Mouse (Mus musculus): ENCODE data around the gene Cox6b1. TPM values are rescaled to one million over a fixed set of nuclear protein-coding genes. Genes with fewer than 3 reads are reported as not detected.

Cox6b1 gene
- polyA plus RNA-seq, 1 experiment from 2014 or later, result 961 TPM

GRCm38 (mm10) chr7:30613529-30614112 is 12.3 kb downstream of the Cox6b1 start:
- H3K4me1 ChIP-seq (ENCODE audit: control insufficient read depth, insufficient read depth, low read length), result peaks cover 6% of the 10 kb centered on the region
- H3K27ac ChIP-seq (ENCODE audit: low read depth, low read length), result no peak overlapping the region
- H3K9ac ChIP-seq (ENCODE audit: low read depth, low read length), result no peak overlapping the region
- no peak overlapping the region for H3K4me2 ChIP-seq (replicated peaks; ENCODE audit: low read depth, low read length)
- peaks cover 25% of the 10 kb centered on the region for H3K36me3 ChIP-seq (ENCODE audit: control insufficient read depth, insufficient read depth, low read length)
- H3K9me3 ChIP-seq (ENCODE audit: control insufficient read depth, low read length), result no peaks in the 10 kb centered on the region
- WGBS, result 25% methylated on average over 14 of the region's 14 CpGs
- ATAC-seq (ENCODE audit: low FRiP score, low TSS enrichment), result peak; percentile 61
- H3K27me3 ChIP-seq (ENCODE audit: control insufficient read depth, insufficient read depth, low read length), result no peaks in the 10 kb centered on the region
- no peak overlapping the region for H3K4me3 ChIP-seq (ENCODE audit: low read length)

GRCm38 (mm10) chr7:30612654-30613402 is 13.1 kb downstream of the Cox6b1 start, which contains the start of gene Upk1a:
Gene Upk1a, minus strand, starts transcription at chr7:30612847.
- Histone ChIP-seq H3K9me3 (ENCODE audit: control insufficient read depth, low read length) (no peaks in the 10 kb centered on the region), H3K36me3 (ENCODE audit: control insufficient read depth, insufficient read depth, low read length) (peaks cover 17% of the 10 kb centered on the region), H3K4me2 (replicated peaks; ENCODE audit: low read depth, low read length) (no peak within 1 kb of the TSS), H3K4me3 (ENCODE audit: low read length) (no peak within 1 kb of the TSS), H3K27ac (ENCODE audit: low read depth, low read length) (no peak within 1 kb of the TSS), H3K4me1 (ENCODE audit: control insufficient read depth, insufficient read depth, low read length) (peaks cover 6% of the 10 kb centered on the region), H3K27me3 (ENCODE audit: control insufficient read depth, insufficient read depth, low read length) (no peaks in the 10 kb centered on the region), H3K9ac (ENCODE audit: low read depth, low read length) (no peak within 1 kb of the TSS)
- ATAC-seq (ENCODE audit: low FRiP score, low TSS enrichment), result peak; percentile 54
- WGBS, result 32% methylated on average over 8 of the region's 8 CpGs

GRCm38 (mm10) chr7:30610043-30610442 is 15.9 kb downstream of the Cox6b1 start:
- H3K27ac ChIP-seq (ENCODE audit: low read depth, low read length), result no peak overlapping the region

GRCm38 (mm10) chr7:30608476-30608875 is 17.5 kb downstream of the Cox6b1 start:
- H3K9ac ChIP-seq (ENCODE audit: low read depth, low read length), result no peak overlapping the region
- WGBS, result 47% methylated on average over 16 of the region's 16 CpGs
- H3K4me3 ChIP-seq (ENCODE audit: low read length), result no peak overlapping the region
- ATAC-seq (ENCODE audit: low FRiP score, low TSS enrichment), result no peak
- H3K4me2 ChIP-seq (replicated peaks; ENCODE audit: low read depth, low read length), result no peak overlapping the region
- H3K27ac ChIP-seq (ENCODE audit: low read depth, low read length), result no peak overlapping the region
- no peaks in the 10 kb centered on the region for H3K9me3 ChIP-seq (ENCODE audit: control insufficient read depth, low read length)
- peaks cover 10% of the 10 kb centered on the region for H3K4me1 ChIP-seq (ENCODE audit: control insufficient read depth, insufficient read depth, low read length)
- no peaks in the 10 kb centered on the region for H3K27me3 ChIP-seq (ENCODE audit: control insufficient read depth, insufficient read depth, low read length)
- H3K36me3 ChIP-seq (ENCODE audit: control insufficient read depth, insufficient read depth, low read length), result no peaks in the 10 kb centered on the region

More at GRCm38 (mm10) chr7:30610043-30610442, 15.9 kb downstream of the Cox6b1 start:
- Histone ChIP-seq H3K4me1 (ENCODE audit: control insufficient read depth, insufficient read depth, low read length) (peaks cover 6% of the 10 kb centered on the region), H3K4me2 (replicated peaks; ENCODE audit: low read depth, low read length) (no peak overlapping the region), H3K27me3 (ENCODE audit: control insufficient read depth, insufficient read depth, low read length) (no peaks in the 10 kb centered on the region), H3K4me3 (ENCODE audit: low read length) (no peak overlapping the region), H3K9me3 (ENCODE audit: control insufficient read depth, low read length) (no peaks in the 10 kb centered on the region), H3K9ac (ENCODE audit: low read depth, low read length) (no peak overlapping the region), H3K36me3 (ENCODE audit: control insufficient read depth, insufficient read depth, low read length) (no peaks in the 10 kb centered on the region)
- ATAC-seq (ENCODE audit: low FRiP score, low TSS enrichment), result no peak
- WGBS, result 56% methylated on average over 7 of the region's 7 CpGs

- H3K9ac ChIP-seq (ENCODE audit: low read depth, low read length), result no peak overlapping the region
- H3K27ac ChIP-seq (ENCODE audit: low read depth, low read length), result no peak overlapping the region
- no peak overlapping the region for H3K4me2 ChIP-seq (replicated peaks; ENCODE audit: low read depth, low read length)
- H3K27me3 ChIP-seq (ENCODE audit: control insufficient read depth, insufficient read depth, low read length), result no peaks in the 10 kb centered on the region
- no peaks in the 10 kb centered on the region for H3K9me3 ChIP-seq (ENCODE audit: control insufficient read depth, low read length)
- peak; percentile 41; the same call in 1 of the 2 replicates for ATAC-seq (ENCODE audit: low FRiP score, low TSS enrichment)
- 28% methylated on average over 8 of the region's 8 CpGs for WGBS
- no peaks in the 10 kb centered on the region for H3K36me3 ChIP-seq (ENCODE audit: control insufficient read depth, insufficient read depth, low read length)
- peaks cover 3% of the 10 kb centered on the region; the same call in 1 of the 2 replicates for H3K4me1 ChIP-seq (ENCODE audit: control insufficient read depth, insufficient read depth, low read length)
- no peak overlapping the region for H3K4me3 ChIP-seq (ENCODE audit: low read length)
These were observed 18.1 kb downstream of the Cox6b1 start for GRCm38 (mm10) chr7:30607706-30608309.

GRCm38 (mm10) chr7:30604944-30605343 is 21.0 kb downstream of the Cox6b1 start:
- H3K36me3 ChIP-seq (ENCODE audit: control insufficient read depth, insufficient read depth, low read length), result no peaks in the 10 kb centered on the region
- H3K27ac ChIP-seq (ENCODE audit: low read depth, low read length), result no peak overlapping the region
- H3K4me1 ChIP-seq (ENCODE audit: control insufficient read depth, insufficient read depth, low read length), result 0 out of 2 replicates have a peak, but pooled peaks cover 3% of the 10 kb centered on the region
- H3K4me3 ChIP-seq (ENCODE audit: low read length), result no peak overlapping the region
- no peaks in the 10 kb centered on the region for H3K27me3 ChIP-seq (ENCODE audit: control insufficient read depth, insufficient read depth, low read length)
- no peak overlapping the region for H3K9ac ChIP-seq (ENCODE audit: low read depth, low read length)
- no peaks in the 10 kb centered on the region for H3K9me3 ChIP-seq (ENCODE audit: control insufficient read depth, low read length)
- no peak for ATAC-seq (ENCODE audit: low FRiP score, low TSS enrichment)
- 93% methylated on average over 8 of the region's 8 CpGs for WGBS
- H3K4me2 ChIP-seq (replicated peaks; ENCODE audit: low read depth, low read length), result no peak overlapping the region

- no peak overlapping the region for H3K4me3 ChIP-seq (ENCODE audit: low read length)
- ATAC-seq (ENCODE audit: low FRiP score, low TSS enrichment), result no peak
- 37% methylated on average over 8 of the region's 8 CpGs for WGBS
- no peaks in the 10 kb centered on the region for H3K36me3 ChIP-seq (ENCODE audit: control insufficient read depth, insufficient read depth, low read length)
- H3K27me3 ChIP-seq (ENCODE audit: control insufficient read depth, insufficient read depth, low read length), result no peaks in the 10 kb centered on the region
- H3K4me2 ChIP-seq (replicated peaks; ENCODE audit: low read depth, low read length), result no peak overlapping the region
- no peaks in the 10 kb centered on the region for H3K9me3 ChIP-seq (ENCODE audit: control insufficient read depth, low read length)
- no peak overlapping the region for H3K9ac ChIP-seq (ENCODE audit: low read depth, low read length)
- H3K4me1 ChIP-seq (ENCODE audit: control insufficient read depth, insufficient read depth, low read length), result 0 out of 2 replicates have a peak, but pooled peaks cover 3% of the 10 kb centered on the region
- no peak overlapping the region for H3K27ac ChIP-seq (ENCODE audit: low read depth, low read length)
These were observed 21.5 kb downstream of the Cox6b1 start for GRCm38 (mm10) chr7:30604424-30604823.

GRCm38 (mm10) chr7:30602583-30602982 is 23.4 kb downstream of the Cox6b1 start:
- Histone ChIP-seq H3K9me3 (ENCODE audit: control insufficient read depth, low read length) (no peaks in the 10 kb centered on the region), H3K4me2 (replicated peaks; ENCODE audit: low read depth, low read length) (no peak overlapping the region), H3K4me3 (ENCODE audit: low read length) (no peak overlapping the region), H3K27me3 (ENCODE audit: control insufficient read depth, insufficient read depth, low read length) (no peaks in the 10 kb centered on the region), H3K9ac (ENCODE audit: low read depth, low read length) (no peak overlapping the region), H3K36me3 (ENCODE audit: control insufficient read depth, insufficient read depth, low read length) (no peaks in the 10 kb centered on the region), H3K27ac (ENCODE audit: low read depth, low read length) (no peak overlapping the region), H3K4me1 (ENCODE audit: control insufficient read depth, insufficient read depth, low read length) (0 out of 2 replicates have a peak, but pooled peaks cover 3% of the 10 kb centered on the region)
- 22% methylated on average over 3 of the region's 3 CpGs for WGBS
- ATAC-seq (ENCODE audit: low FRiP score, low TSS enrichment), result no peak

GRCm38 (mm10) chr7:30600651-30601050 is 25.3 kb downstream of the Cox6b1 start:
- no peak overlapping the region for H3K9ac ChIP-seq (ENCODE audit: low read depth, low read length)
- no peak overlapping the region for H3K4me2 ChIP-seq (replicated peaks; ENCODE audit: low read depth, low read length)
- H3K27me3 ChIP-seq (ENCODE audit: control insufficient read depth, insufficient read depth, low read length), result no peaks in the 10 kb centered on the region
- ATAC-seq (ENCODE audit: low FRiP score, low TSS enrichment), result no peak
- H3K4me1 ChIP-seq (ENCODE audit: control insufficient read depth, insufficient read depth, low read length), result 0 out of 2 replicates have a peak, but pooled peaks cover 3% of the 10 kb centered on the region
- H3K9me3 ChIP-seq (ENCODE audit: control insufficient read depth, low read length), result no peaks in the 10 kb centered on the region
- H3K4me3 ChIP-seq (ENCODE audit: low read length), result no peak overlapping the region
- WGBS, result 79% methylated on average over 7 of the region's 7 CpGs
- no peaks in the 10 kb centered on the region for H3K36me3 ChIP-seq (ENCODE audit: control insufficient read depth, insufficient read depth, low read length)
- H3K27ac ChIP-seq (ENCODE audit: low read depth, low read length), result no peak overlapping the region
